Mouse (Mus musculus) forebrain, embryonic 14.5 days (tissue): ENCODE results near the gene Rras2. TPM values are rescaled to one million over a fixed set of nuclear protein-coding genes. Genes with fewer than 3 reads are reported as not detected.

Experiments used
- ATAC-seq: fragments of 200-750 bp; cut with Nextera tagmentation; 2 replicates; pipeline ENCODE4 v1.8.0; 2017; ENCODE audit warnings: mild to moderate bottlenecking, moderate library complexity
- DNase-seq: peaks from one replicate; pipeline ENCODE4 v3.0.0-alpha.2; 2015; ENCODE audit warnings: low spot score
- H3K27ac ChIP-seq: fragments of 300-500 bp; sonication (generic); 2 replicates; pipeline ENCODE4 v1.5.1; 2014; ENCODE audit warnings: low read depth, mild to moderate bottlenecking, control low read depth, low read length, moderate library complexity
- H3K27me3 ChIP-seq: fragments of 300-500 bp; sonication (generic); replicated peaks from 2 replicates; pipeline ENCODE4 v1.6.1; 2014; ENCODE audit warnings: low read length, control low read depth, mixed read lengths; ENCODE audit not compliant: control insufficient read depth, insufficient read depth
- H3K36me3 ChIP-seq: fragments of 300-500 bp; sonication (generic); 2 replicates; pipeline ENCODE4 v1.6.1; 2014; ENCODE audit warnings: low read length, control low read depth; ENCODE audit not compliant: control insufficient read depth, insufficient read depth
- H3K4me1 ChIP-seq: fragments of 300-500 bp; sonication (generic); 2 replicates; pipeline ENCODE4 v1.6.1; 2014; ENCODE audit warnings: antibody characterized with exemption, low read length, control low read depth; ENCODE audit not compliant: control insufficient read depth, insufficient read depth
- H3K4me2 ChIP-seq: fragments of 300-500 bp; sonication (generic); 2 replicates; pipeline ENCODE4 v1.6.1; 2014; ENCODE audit warnings: mild to moderate bottlenecking, control low read depth, low read length
- H3K4me3 ChIP-seq: fragments of 300-500 bp; sonication (generic); 2 replicates; pipeline ENCODE4 v1.5.1; 2014; ENCODE audit warnings: low read depth, low read length, control low read depth
- H3K9ac ChIP-seq: fragments of 300-500 bp; sonication (generic); 2 replicates; pipeline ENCODE4 v1.6.1; 2014; ENCODE audit warnings: mild to moderate bottlenecking, low read length, control low read depth, moderate library complexity
- H3K9me3 ChIP-seq: fragments of 300-500 bp; sonication (generic); replicated peaks from 2 replicates; pipeline ENCODE4 v1.6.1; 2016; ENCODE audit warnings: low read length, control low read depth, mixed read lengths; ENCODE audit not compliant: control insufficient read depth
- WGBS: fragments of 180-500 bp; shearing (Covaris S2); extraction: QIAGEN DNeasy Blood & Tissue Kit; methylation state at CpG from one replicate; pipeline ENCODE4 v1.1.7; 2014; 5-methylcytosine and 5-hydroxymethylcytosine counted together
- polyA plus RNA-seq: library from polyadenylated mRNA; unstranded; fragments of >200 nt; fragmentation: Nextera tagmentation; extraction: Ambion mirVana; gene quantifications from 2 replicates; pipeline ENCODE4 v1.2.1, GENCODE M21; 2014

The Rras2 gene
- polyA plus RNA-seq, 1 experiment from 2014 or later, result 27.1 TPM

GRCm38 (mm10) chr7:113997675-113998354, 119.8 kb downstream of the Rras2 start:
- H3K4me3 ChIP-seq, result no peak overlapping the region
- H3K4me1 ChIP-seq, result no peaks in the 10 kb centered on the region
- no peak overlapping the region for H3K27ac ChIP-seq
- no peaks in the 10 kb centered on the region for H3K36me3 ChIP-seq
- no peaks in the 10 kb centered on the region for H3K9me3 ChIP-seq
- H3K9ac ChIP-seq, result no peak overlapping the region
- 84% methylated on average over 7 of the region's 7 CpGs for WGBS
- H3K27me3 ChIP-seq, result no peaks in the 10 kb centered on the region; the same call in 1 of the 2 replicates
- ATAC-seq (no peak), DNase-seq (no peak)
- no peak overlapping the region for H3K4me2 ChIP-seq

Other genes with a start within 250 kb of the Rras2 start
- gene Copb1, start 136.9 kb upstream of the Rras2 start, polyA plus RNA-seq, result 105 and 112 TPM in 2 replicates
- 450 and 469 TPM in 2 replicates for gene Psma1, start 158.3 kb upstream of the Rras2 start, polyA plus RNA-seq